Mouse (Mus musculus) bone marrow macrophage, adult 2 months (primary cell): ENCODE measurements around the gene Prr13.

Source experiments
- CTCF ChIP-seq: IDR thresholded peaks from 2 replicates; pipeline ENCODE4 v1.5.1; 2012; ENCODE audit warnings: low read depth, mild to moderate bottlenecking, low read length, moderate library complexity
- POLR2A ChIP-seq: IDR thresholded peaks from 2 replicates; pipeline ENCODE4 v1.6.1; 2012; ENCODE audit warnings: mild to moderate bottlenecking, low read depth, low read length, borderline replicate concordance

GRCm38 (mm10) chr15:102498322-102498721 is 39.5 kb downstream of the Prr13 start:
- TF ChIP-seq POLR2A (no peak), CTCF (no peak)
